Mouse (Mus musculus): ENCODE measurements at regions not wholly inside any gene's neighbourhood (a gene's known extent, or its start where the extent isn't known, plus 50 kb on each side); places are given as distances from the start of the nearest gene placed in this dataset.

DNA sequence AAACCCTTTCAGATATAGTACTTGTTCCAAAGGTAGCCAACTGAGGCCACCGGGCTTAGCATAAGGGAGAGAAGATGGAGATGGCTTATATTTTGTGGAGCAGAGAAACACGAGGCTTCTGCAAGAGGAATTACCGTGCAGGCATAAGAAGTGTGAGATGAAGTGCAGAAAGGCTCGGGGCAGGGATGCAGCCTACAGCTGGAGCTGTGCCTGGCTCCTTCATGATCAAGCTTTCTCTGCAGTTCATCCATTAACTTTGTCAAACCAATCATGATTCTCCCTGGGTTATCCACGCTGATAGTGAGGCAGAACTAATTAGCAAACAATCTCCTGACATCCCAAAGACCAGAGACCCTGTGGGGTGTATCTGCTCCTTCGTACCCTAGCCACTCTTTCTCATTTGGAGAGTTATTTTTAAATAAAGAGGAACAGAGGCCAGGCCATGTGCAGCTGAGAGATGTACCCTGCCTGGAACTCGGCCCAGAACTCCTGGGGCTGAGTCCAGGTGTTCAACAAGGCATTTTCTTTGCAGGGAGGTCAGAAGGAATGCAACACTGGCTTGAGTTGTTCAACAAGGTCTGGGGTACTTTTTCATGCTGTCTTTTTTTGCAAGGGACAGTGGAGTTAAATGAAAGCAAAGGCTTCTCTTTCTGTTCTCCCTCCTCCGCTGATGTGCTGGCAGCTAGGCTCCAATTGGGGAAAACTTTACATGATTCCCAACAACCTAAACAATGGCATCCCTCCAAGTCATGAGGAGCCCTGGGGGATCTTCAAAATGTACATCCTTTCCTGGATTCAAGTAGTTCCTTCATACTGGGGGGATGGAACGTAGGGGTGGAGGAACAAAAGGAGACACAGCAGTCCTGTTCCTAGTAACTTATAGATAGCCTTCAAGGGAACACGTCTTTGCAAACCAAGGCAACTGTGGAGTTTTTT, 610.4 kb upstream of the Fam92a start:
- in situ Hi-C loops (cut with MboI; ENCODE audit: low pct_ligation_motif_present, low pct_unique_long_range_greater_than_20kb, low sequenced_read_pairs) (no loop called here), dilution Hi-C loops (cut with MboI; ENCODE audit: extremely low pct_ligation_motif_present, extremely low pct_unique_long_range_greater_than_20kb, low sequenced_read_pairs) (no loop called here)
- H3K4me1 ChIP-seq (ENCODE audit: control insufficient read depth in 1 of 2, insufficient read depth in 2 of 2) = peaks cover 23 to 76% of the 10 kb centered on the region in 2 experiments
- H3K9me3 ChIP-seq (replicated peaks; ENCODE audit: low read length) = no peaks in the 10 kb centered on the region
- no peak overlapping the region for H3K27ac ChIP-seq (ENCODE audit: insufficient read depth, low read depth)
- no peak for DNase-seq (ENCODE audit: extremely low read depth)
- peak overlapping the region; percentile 84 for H3K4me2 ChIP-seq (ENCODE audit: insufficient read depth, low read depth, poor library complexity, severe bottlenecking)
- peak overlapping the region; percentile 32 for H3K9ac ChIP-seq (ENCODE audit: insufficient read depth, low read depth)
- no peaks in the 10 kb centered on the region for H3K79me2 ChIP-seq (replicated peaks; ENCODE audit: control insufficient read depth, extremely low read depth, insufficient read depth, poor library complexity, severe bottlenecking)
- H3K36me3 ChIP-seq (replicated peaks in 1 of 2; ENCODE audit: control insufficient read depth in 1 of 2, insufficient read depth in 1 of 2, low read length in 1 of 2) = no peaks in the 10 kb centered on the region
- no peak overlapping the region for H3K4me3 ChIP-seq (replicated peaks in 1 of 3; ENCODE audit: low read depth in 2 of 3, low read length in 2 of 3, poor library complexity in 1 of 3)
- H3K27me3 ChIP-seq (replicated peaks) = no peaks in the 10 kb centered on the region
- TF ChIP-seq NRF1 (IDR thresholded peaks at IDR 0.05; ENCODE audit: low read depth, low read length) = no peak
- TF ChIP-seq ZC3H11A (IDR thresholded peaks at IDR 0.05; ENCODE audit: low read depth, low read length) = no peak
- TF ChIP-seq TCF12 (IDR thresholded peaks at IDR 0.05; ENCODE audit: low read depth, low read length) = no peak
- no peak for TF ChIP-seq CTCF (conservative IDR thresholded peaks at IDR 0.05 in 1 of 2, IDR thresholded peaks at IDR 0.05 in 1 of 2; ENCODE audit: low read depth in 2 of 2, low read length in 2 of 2)
- no peak for TF ChIP-seq ZKSCAN1 (IDR thresholded peaks at IDR 0.05; ENCODE audit: borderline replicate concordance, low read depth, low read length)
- TF ChIP-seq MEF2A (IDR thresholded peaks at IDR 0.05; ENCODE audit: borderline replicate concordance, low read depth, low read length) = no peak
- no peak for TF ChIP-seq MAZ (IDR thresholded peaks at IDR 0.05; ENCODE audit: low read depth, low read length)
- TF ChIP-seq CHD1 (IDR thresholded peaks at IDR 0.05; ENCODE audit: low read depth, low read length) = no peak
- no peak for TF ChIP-seq USF2 (conservative IDR thresholded peaks at IDR 0.05; ENCODE audit: low read depth, low read length)
- TF ChIP-seq RAD21 (IDR thresholded peaks at IDR 0.05; ENCODE audit: low read depth, low read length) = no peak
- TF ChIP-seq EP300 (IDR thresholded peaks at IDR 0.05; ENCODE audit: low read length) = no peak
- no peak for TF ChIP-seq POLR2AphosphoS2 (IDR thresholded peaks at IDR 0.05; ENCODE audit: low read depth, low read length)
- TF ChIP-seq USF1 (IDR thresholded peaks at IDR 0.05; ENCODE audit: low read depth, low read length) = no peak
- no peak for TF ChIP-seq ZNF384 (IDR thresholded peaks at IDR 0.05; ENCODE audit: low read depth, low read length)
- TF ChIP-seq PAX5 (IDR thresholded peaks at IDR 0.05; ENCODE audit: low read length) = no peak
- no peak for TF ChIP-seq MXI1 (IDR thresholded peaks at IDR 0.05; ENCODE audit: low read depth, low read length)
- no peak for TF ChIP-seq MYC (IDR thresholded peaks at IDR 0.05; ENCODE audit: low read depth, low read length)
- TF ChIP-seq KAT2A (IDR thresholded peaks at IDR 0.05; ENCODE audit: insufficient replicate concordance, low read length) = no peak
- no peak for TF ChIP-seq UBTF (IDR thresholded peaks at IDR 0.05; ENCODE audit: low read depth, low read length)
- no peak for TF ChIP-seq BHLHE40 (IDR thresholded peaks at IDR 0.05; ENCODE audit: low read depth, low read length)

DNA sequence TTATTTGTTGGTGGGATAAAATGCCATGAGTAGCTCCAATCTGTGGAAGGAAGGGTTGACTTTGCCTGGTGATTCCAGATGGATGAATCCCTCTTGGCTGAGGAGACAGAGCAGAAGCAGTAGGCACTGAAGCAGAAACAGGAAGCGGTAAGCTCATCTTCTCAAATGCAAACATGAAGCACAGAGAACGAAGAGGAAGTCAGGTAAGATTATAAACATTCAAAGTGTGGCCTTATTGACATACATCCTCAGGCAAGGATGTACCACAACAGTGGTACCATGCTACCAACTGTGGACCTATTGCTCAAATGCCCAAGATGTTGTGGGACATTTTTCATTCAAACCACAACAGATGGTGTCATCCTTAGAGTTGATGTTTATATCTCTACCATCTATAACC, 608.4 kb upstream of the Fam92a start:
- peak overlapping the region; percentile 36; the same call in 1 of the 2 replicates for H3K27ac ChIP-seq (ENCODE audit: insufficient read depth, low read depth)
- DNase-seq (ENCODE audit: extremely low read depth) = peak; percentile 30
- H3K4me2 ChIP-seq (ENCODE audit: insufficient read depth, low read depth, poor library complexity, severe bottlenecking) = no peak overlapping the region
- H3K27me3 ChIP-seq (replicated peaks) = no peaks in the 10 kb centered on the region
- dilution Hi-C loops (cut with MboI; ENCODE audit: extremely low pct_ligation_motif_present, extremely low pct_unique_long_range_greater_than_20kb, low sequenced_read_pairs) = no loop called here
- no peaks in the 10 kb centered on the region for H3K79me2 ChIP-seq (replicated peaks; ENCODE audit: control insufficient read depth, extremely low read depth, insufficient read depth, poor library complexity, severe bottlenecking)
- H3K9me3 ChIP-seq (replicated peaks; ENCODE audit: low read length) = no peaks in the 10 kb centered on the region
- H3K36me3 ChIP-seq (replicated peaks in 1 of 2; ENCODE audit: control insufficient read depth in 1 of 2, insufficient read depth in 1 of 2, low read length in 1 of 2) = no peaks in the 10 kb centered on the region
- no peak overlapping the region for H3K4me3 ChIP-seq (replicated peaks in 1 of 3; ENCODE audit: low read depth in 2 of 3, low read length in 2 of 3, poor library complexity in 1 of 3)
- H3K9ac ChIP-seq (ENCODE audit: insufficient read depth, low read depth) = no peak overlapping the region
- in situ Hi-C loops (cut with MboI; ENCODE audit: low pct_ligation_motif_present, low pct_unique_long_range_greater_than_20kb, low sequenced_read_pairs) = no loop called here
- H3K4me1 ChIP-seq (ENCODE audit: control insufficient read depth in 1 of 2, insufficient read depth in 2 of 2) = peaks cover 25 to 91% of the 10 kb centered on the region in 2 experiments
- TF ChIP-seq JUN (IDR thresholded peaks at IDR 0.05; ENCODE audit: insufficient read depth, low read depth, low read length) (no peak), ZMIZ1 (IDR thresholded peaks at IDR 0.05; ENCODE audit: low read depth, low read length) (no peak), NELFE (IDR thresholded peaks at IDR 0.05; ENCODE audit: low read depth, low read length) (no peak), RAD21 (IDR thresholded peaks at IDR 0.05; ENCODE audit: low read depth, low read length) (no peak), SIN3A (IDR thresholded peaks at IDR 0.05; ENCODE audit: low read length) (no peak), TCF12 (IDR thresholded peaks at IDR 0.05; ENCODE audit: low read depth, low read length) (no peak), MAZ (IDR thresholded peaks at IDR 0.05; ENCODE audit: low read depth, low read length) (no peak), USF1 (IDR thresholded peaks at IDR 0.05; ENCODE audit: low read depth, low read length) (no peak), CTCF (conservative IDR thresholded peaks at IDR 0.05 in 1 of 2, IDR thresholded peaks at IDR 0.05 in 1 of 2; ENCODE audit: low read depth in 2 of 2, low read length in 2 of 2) (no peak), ELF1 (IDR thresholded peaks at IDR 0.05; ENCODE audit: low read depth, low read length) (peak; percentile 29; the same call in 1 of the 2 replicates), KAT2A (IDR thresholded peaks at IDR 0.05; ENCODE audit: insufficient replicate concordance, low read length) (no peak), MXI1 (IDR thresholded peaks at IDR 0.05; ENCODE audit: low read depth, low read length) (no peak), NRF1 (IDR thresholded peaks at IDR 0.05; ENCODE audit: low read depth, low read length) (no peak), MYC (IDR thresholded peaks at IDR 0.05; ENCODE audit: low read depth, low read length) (no peak), CHD1 (IDR thresholded peaks at IDR 0.05; ENCODE audit: low read depth, low read length) (no peak), GABPA (IDR thresholded peaks at IDR 0.05; ENCODE audit: insufficient replicate concordance, low read depth, low read length) (no peak), HCFC1 (IDR thresholded peaks at IDR 0.05; ENCODE audit: low read depth, low read length) (no peak), BHLHE40 (IDR thresholded peaks at IDR 0.05; ENCODE audit: low read depth, low read length) (0 out of 2 replicates have a peak, but pooled peaks have one; percentile 12), UBTF (IDR thresholded peaks at IDR 0.05; ENCODE audit: low read depth, low read length) (no peak), MAX (IDR thresholded peaks at IDR 0.05; ENCODE audit: low read length) (0 out of 2 replicates have a peak, but pooled peaks have one; percentile 39), EP300 (IDR thresholded peaks at IDR 0.05; ENCODE audit: low read length) (peak; percentile 69)
